Mouse (Mus musculus) activated CD4-positive, CD25-positive, alpha-beta regulatory T cell, adult 4 months (primary cell): ENCODE results near the gene Zfp46. TPM values are rescaled to one million over a fixed set of nuclear protein-coding genes. Genes with fewer than 3 reads are reported as not detected.

Source experiments
- ATAC-seq: one replicate; pipeline ENCODE4 v1.8.0; 2017
- polyA plus RNA-seq, 2 experiments: library from polyadenylated mRNA; unstranded; fragments of 100-300 nt; shearing (Covaris generic); gene quantifications; one replicate each; pipeline ENCODE4 v1.2.1; 2017

Zfp46 gene
- polyA plus RNA-seq, 2 experiments from 2014 or later = 9.4 to 9.5 TPM

GRCm38 (mm10) chr4:136268912-136269311, 15.6 kb upstream of the Zfp46 start:
- no peak for ATAC-seq

DNA sequence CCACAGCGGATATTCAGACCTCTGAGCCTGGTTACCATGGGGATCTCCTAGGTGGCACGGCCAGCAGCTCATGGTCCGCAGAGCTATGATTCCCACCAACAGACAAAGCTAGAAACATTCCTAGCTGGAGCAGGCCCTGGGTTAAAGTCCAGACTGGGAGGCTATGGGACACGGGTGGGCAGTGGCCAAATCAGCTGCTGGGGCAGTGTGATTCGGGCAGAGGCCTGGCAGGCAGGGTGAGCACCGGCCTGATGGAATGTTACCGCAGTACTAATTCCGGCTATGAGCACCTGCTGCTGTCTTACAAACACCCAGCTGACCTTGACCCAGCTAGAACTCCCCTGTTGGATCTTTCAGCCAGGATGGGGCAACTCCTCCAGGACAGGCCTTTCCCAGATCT, 13.8 kb upstream of the Zfp46 start:
- ATAC-seq = no peak

DNA sequence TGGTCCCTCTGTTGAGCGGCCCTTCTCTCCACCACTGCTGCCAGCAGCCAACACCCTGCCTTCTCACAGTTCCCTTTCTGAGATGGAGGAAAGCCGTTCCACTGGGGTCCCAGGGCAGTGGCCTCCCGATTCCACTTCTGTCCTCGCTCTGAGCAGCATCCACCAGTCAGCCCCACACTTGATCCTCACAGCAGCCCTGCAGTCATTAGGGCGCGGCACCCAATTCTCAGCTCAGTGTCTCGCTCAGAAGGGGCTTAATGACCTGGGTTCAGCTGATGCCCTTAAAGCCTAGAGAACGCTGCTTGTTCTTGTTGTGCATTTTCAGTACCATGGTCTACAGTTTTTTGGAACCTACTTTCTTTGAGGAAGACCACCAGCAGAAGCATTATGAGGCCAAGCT, 3.4 kb upstream of the Zfp46 start:
- no peak for ATAC-seq

GRCm38 (mm10) chr4:136281611-136282010, 2.9 kb upstream of the Zfp46 start:
- ATAC-seq = no peak

- ATAC-seq = no peak
Observed at GRCm38 (mm10) chr4:136282621-136283480, 1.6 kb upstream of the Zfp46 start.

DNA sequence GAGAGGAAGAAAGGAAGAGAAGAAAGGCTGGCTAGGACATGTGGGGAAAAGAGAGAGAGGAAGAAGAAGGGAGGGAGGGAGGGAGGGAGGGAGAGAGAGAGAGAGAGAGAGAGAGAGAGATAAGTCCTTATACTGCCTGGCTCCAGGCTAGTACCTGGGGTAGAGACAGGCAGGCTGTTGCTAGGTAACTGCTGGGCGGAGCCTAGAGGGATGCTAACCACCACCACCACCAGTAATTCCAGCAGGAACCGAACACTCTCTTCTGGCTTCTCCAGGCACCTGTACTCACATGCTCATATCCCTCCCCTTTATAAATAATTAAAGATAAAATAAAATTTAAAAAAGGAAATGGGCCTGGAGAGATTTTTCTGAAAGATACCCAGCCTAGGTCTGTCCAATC, 700 bp upstream of the Zfp46 start:
- ATAC-seq = no peak

DNA sequence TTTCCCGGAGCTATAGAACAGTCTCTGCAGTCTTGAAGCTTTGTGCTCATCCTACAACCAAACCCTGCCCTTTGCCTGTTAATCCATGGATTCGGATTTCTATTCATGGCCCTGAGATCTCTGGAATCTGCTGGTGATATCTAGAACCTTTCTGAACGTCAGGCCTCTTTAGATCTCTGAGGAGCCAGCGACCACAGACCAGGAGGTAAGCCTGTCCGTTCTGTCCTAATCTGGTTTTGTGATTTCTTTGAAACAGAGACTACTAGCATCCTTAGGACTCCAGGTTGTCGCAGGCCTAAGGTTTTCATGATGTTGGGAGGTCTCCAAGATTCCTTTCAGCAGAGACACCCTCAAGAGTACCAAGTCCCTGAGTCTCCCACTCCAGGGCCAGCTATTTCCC, 408 bp downstream of the Zfp46 start:
- no peak for ATAC-seq

DNA sequence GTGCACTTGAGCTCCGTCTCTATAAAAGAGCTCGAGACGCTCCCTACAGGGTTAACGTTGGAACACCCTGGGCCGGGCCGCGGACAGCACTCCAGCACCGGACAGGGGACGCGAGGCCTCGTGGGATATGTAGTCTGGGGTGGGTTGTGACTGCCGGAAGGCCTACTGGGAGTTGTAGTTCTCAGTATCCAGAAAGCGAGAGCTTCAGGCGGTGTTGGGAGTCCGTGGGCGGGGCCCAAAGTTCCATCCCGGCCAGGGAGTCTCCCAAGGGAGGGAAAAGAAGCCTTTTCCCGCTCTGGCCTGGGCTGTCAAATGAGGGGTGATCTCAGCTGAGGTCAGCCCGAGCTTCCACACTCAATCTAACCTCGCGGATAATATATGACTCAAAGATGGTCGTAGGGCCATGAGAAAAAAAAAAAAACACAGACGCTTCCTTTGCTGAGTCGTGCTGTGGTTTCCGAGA, 896 bp downstream of the Zfp46 start:
- ATAC-seq = peak; percentile 88

GRCm38 (mm10) chr4:136285811-136286371, 1.4 kb downstream of the Zfp46 start:
- ATAC-seq = peak; percentile 94

DNA sequence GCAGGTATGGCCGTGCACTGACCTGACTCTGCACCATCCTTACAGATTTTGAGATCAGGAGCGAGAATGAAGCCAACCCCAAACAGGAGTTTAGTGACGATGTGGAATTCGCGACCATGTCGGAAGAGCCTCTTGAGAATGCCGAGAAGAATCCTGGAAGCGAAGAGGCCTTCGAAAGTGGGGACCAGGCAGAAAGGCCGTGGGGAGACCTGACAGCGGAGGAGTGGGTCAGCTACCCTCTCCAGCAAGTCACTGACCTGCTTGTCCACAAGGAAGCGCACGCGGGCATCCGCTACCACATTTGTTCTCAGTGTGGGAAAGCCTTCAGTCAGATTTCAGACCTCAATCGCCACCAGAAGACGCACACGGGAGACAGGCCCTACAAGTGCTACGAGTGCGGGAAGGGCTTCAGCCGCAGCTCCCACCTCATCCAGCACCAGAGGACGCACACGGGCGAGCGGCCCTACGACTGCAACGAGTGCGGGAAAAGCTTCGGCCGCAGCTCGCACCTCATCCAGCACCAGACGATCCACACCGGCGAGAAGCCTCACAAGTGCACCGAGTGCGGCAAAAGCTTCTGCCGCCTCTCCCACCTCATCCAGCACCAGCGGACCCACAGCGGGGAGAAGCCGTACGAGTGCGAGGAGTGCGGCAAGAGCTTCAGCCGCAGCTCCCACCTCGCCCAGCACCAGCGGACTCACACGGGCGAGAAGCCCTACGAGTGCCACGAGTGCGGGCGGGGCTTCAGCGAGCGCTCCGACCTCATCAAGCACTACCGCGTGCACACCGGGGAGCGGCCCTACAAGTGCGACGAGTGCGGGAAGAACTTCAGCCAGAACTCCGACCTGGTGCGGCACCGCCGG, 5.7 kb downstream of the Zfp46 start:
- ATAC-seq = no peak

DNA sequence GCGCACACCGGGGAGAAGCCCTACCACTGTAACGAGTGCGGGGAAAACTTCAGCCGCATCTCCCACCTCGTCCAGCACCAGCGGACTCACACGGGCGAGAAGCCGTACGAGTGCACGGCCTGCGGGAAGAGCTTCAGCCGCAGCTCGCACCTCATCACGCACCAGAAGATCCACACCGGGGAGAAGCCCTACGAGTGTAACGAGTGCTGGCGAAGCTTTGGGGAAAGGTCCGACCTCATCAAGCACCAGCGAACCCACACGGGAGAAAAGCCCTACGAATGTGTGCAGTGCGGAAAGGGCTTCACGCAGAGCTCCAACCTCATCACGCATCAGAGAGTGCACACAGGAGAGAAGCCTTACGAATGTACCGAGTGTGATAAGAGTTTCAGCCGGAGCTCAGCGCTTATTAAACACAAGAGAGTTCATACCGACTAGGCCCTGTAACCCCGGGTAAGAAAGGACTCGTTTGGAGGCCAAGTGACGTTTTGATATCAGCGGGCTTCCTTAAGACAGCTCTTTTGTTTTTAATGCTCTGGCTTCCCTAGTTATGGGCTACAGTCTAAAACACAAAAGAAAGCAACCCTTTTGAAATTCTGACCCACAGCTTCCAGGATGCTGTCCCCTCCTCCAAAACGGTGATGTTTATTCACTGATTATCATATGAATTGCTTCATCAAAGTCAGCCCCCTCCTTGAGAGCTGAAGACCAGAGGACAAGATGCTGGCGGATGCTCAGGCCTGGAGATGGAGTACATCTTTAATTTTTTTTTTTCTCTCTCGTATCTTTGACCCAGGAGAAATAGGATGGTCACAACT, 6.5 kb downstream of the Zfp46 start:
- ATAC-seq = no peak

GRCm38 (mm10) chr4:136291692-136292091, 7.2 kb downstream of the Zfp46 start:
- no peak for ATAC-seq

DNA sequence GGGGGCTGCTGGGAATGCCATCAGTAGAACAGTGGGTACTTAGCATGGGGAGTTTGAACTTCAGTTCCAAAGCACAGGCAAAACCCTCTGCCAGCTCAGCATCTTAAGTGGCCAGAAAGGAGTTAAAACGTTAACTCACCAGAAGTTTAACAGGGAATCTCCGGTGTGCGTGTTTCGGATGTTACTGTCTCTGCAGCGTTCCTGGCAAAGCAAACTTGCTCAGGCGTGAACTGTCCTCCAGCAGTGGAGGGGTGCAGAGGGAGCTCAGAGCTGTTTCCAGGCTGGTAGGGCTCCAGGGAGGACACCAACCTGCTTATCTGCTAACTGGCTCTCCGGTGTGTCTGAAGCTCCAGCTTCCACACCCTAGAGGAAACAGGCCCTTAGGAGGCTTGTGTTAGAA, 11.5 kb downstream of the Zfp46 start:
- ATAC-seq = no peak

DNA sequence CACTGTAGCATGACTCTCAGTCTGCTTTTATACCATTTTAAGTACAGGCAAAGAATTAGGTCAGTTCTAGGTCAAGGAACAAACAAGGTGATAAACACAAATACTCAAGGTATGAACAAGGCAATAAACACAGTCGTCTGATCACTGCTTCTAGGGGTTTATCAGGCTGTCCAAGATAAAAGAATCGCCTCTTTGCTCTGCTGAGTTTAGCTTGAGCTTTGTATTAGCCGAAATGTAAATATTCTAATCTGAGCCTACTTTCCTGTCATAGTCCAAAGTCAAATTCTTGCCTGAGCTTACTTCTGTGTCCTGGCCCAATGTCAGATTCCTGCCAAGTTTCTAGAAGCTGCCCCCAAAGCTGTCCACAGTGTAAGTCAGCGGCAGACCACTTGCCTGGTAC, 18.0 kb downstream of the Zfp46 start:
- ATAC-seq = no peak

- no peak for ATAC-seq
Observed at GRCm38 (mm10) chr4:136304181-136304580, 19.7 kb downstream of the Zfp46 start.

DNA sequence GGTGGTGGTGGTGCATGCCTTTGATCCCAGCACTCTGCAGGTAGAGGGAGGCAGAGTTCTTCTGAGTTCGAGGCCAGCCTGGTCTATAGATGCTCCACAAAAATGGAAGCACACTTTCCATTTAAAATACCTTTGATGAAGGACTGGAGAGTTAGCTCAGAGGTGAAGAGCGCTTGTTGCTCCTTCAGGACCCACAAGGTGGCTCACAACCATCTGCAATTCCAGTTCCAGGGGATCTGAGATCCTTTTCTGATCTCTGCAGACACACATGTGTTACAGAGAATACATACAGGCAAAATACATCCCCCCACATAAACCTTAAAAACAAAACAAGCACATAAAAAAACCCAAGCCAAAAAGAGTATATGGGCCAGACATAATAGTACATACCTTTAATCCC, 23.9 kb downstream of the Zfp46 start:
- ATAC-seq = no peak

DNA sequence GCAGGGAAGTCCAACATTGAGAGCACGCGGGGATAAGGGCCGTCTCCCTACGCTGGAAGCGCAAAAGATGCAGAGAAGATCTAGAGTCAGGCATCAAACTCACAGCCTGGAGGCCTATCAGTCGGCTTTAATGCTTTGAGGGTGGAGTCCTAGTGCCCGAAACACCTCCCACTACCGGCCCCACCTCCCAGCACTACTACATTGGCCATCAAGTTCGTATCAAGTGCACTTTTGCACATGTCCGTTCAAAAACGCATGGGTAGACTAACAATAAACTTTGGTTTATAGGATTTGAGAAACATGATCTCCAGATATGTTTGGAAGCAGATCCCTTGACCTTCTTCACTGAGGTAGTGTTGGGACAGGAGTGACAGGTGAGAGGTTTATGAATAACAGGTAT, 25.3 kb downstream of the Zfp46 start:
- ATAC-seq = peak; percentile 60

DNA sequence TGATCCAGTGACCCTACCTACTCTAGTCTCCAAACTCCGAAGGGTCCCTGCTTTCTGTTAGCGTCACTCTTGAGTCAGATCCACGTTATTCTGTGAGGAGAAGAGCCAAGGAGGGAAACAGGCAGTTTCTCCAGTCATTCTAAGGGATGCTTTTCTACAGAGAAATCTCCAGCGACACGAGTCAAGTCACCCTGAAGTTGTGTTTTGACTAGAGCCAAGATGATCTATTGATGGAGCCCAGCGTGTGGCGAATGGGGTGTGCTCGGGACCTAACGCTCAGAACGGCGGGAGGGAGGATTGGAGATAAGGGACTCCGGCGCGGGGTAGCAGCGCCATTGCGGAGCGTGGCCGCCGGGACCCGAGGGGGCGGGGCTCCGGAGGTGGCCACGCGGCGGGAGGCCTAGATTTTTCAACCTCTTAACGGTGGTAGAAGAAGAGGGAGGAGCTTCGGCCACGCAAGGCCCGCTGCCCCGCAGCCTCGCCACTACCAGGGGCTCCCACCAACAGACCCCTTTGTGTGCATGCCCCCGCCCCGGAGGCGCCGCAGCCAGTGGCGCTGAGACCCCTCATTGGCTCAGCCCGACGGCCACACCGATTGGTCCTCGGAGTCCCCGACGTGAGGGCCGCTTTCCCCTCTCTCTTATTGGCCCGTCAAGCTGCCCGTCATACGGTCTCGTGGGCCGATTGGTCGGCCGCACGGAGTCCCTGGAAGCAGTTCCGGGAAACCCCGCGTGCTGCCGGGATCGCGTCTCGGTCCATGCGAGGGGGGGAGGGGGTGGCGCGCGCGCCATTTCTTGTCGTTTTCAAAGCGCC, 26.0 kb downstream of the Zfp46 start, which contains the start of gene Hnrnpr:
Gene Hnrnpr, plus strand, starts transcription at position 714 of the 813 bp plus-strand sequence.
- peak; percentile 94 for ATAC-seq

DNA sequence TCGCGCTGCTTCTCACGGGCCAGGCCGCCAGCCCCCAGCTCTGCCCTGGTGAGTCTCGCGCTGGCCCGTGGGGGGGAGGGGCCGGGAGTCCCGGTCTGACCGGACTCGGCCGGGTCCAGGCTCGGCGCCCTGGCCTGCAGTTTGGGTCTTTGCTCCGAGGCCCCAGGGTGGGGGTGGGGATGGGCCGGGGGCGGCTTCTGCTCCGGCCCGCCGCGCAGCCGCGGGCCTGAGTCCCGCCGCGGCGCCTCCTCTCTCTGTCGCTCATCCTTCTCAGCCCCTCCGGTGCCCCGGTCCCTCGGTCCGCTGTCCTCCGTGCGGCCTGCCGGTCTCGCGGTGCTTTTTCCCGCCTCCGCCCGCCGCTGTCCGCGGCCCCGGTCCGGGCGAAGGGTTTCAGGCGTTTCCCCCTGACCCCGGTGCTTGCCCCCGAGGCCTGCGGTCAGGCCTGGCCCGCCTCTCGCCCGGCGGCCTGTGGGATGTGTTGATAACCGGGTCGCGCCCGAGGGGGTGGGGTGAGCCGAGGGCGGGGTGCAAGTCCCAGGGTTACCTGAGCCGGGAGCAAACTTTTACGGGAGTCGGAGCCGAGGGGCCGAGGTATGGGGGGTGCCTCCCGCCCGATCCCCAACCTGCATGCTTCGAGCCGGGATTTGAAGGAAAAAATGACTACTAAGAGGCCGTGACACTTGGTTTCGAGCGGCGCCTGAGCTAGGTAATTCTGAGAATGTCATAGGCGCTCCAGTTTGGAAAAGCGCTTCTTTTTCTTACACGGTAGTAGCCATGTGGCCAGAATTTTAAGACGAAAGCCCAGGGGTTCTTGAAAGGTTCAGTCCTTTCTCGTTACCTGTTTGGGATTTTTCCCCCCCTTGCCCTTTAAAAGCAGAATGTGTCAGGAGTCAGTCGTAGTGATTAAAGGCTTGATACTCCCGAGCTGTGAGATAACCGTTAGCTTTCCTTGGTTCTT, 26.8 kb downstream of the Zfp46 start:
- ATAC-seq = no peak

DNA sequence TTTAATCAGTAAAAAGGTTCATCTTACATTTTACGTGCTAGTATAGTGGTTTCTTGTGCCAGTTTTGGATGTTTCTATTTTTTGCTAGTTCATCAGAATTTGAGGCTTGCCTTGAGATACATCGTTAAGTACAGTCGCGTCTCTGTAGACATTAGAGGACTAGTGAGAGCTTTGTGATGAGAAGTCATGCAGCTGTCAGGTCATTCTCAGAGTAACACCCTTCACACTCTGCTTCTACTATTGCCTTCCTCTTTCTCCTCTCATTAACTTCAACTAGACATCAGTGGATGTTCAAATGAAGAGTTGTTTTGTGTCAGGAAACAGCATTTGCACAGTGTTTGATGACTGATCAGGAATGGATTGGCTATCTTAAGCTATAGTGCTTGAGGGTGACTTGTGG, 28.1 kb downstream of the Zfp46 start:
- ATAC-seq = no peak
